Mouse (Mus musculus) hindbrain, embryonic 14.5 days (tissue): ENCODE results near the gene Slc35g3. TPM values are rescaled to one million over a fixed set of nuclear protein-coding genes. Genes with fewer than 3 reads are reported as not detected.

Source experiments
- ATAC-seq: fragments of 200-750 bp; cut with Nextera tagmentation; 2 replicates; pipeline ENCODE4 v1.8.0; 2017; ENCODE audit warnings: moderate number of reproducible peaks, mild to moderate bottlenecking, moderate TSS enrichment, moderate library complexity; ENCODE audit not compliant: low FRiP score
- DNase-seq: peaks from one replicate; pipeline ENCODE4 v3.0.0-alpha.2; 2015; ENCODE audit warnings: low spot score
- H3K27ac ChIP-seq: fragments of 300-500 bp; sonication (generic); 2 replicates; pipeline ENCODE4 v1.5.1; 2014; ENCODE audit warnings: mild to moderate bottlenecking, moderate library complexity
- H3K27me3 ChIP-seq: fragments of 300-500 bp; sonication (generic); 2 replicates; pipeline ENCODE4 v1.6.1; 2014; ENCODE audit warnings: mild to moderate bottlenecking, low read length, mixed read lengths; ENCODE audit not compliant: control insufficient read depth, insufficient read depth
- H3K36me3 ChIP-seq: fragments of 300-500 bp; sonication (generic); replicated peaks from 2 replicates; pipeline ENCODE4 v1.6.1; 2014; ENCODE audit not compliant: control insufficient read depth, insufficient read depth
- H3K4me1 ChIP-seq: fragments of 300-500 bp; sonication (generic); replicated peaks from 2 replicates; pipeline ENCODE4 v1.6.1; 2014; ENCODE audit warnings: antibody characterized with exemption, low read length, mixed read lengths; ENCODE audit not compliant: control insufficient read depth, insufficient read depth
- H3K4me2 ChIP-seq: fragments of 300-500 bp; sonication (generic); replicated peaks from 2 replicates; pipeline ENCODE4 v1.6.1; 2014; ENCODE audit warnings: mild to moderate bottlenecking, moderate library complexity
- H3K4me3 ChIP-seq: fragments of 300-500 bp; sonication (generic); replicated peaks from 2 replicates; pipeline ENCODE4 v1.5.1; 2014; ENCODE audit warnings: mild to moderate bottlenecking, low read length
- H3K9ac ChIP-seq: fragments of 300-500 bp; sonication (generic); 2 replicates; pipeline ENCODE4 v1.6.1; 2014
- H3K9me3 ChIP-seq: fragments of 300-500 bp; sonication (generic); 2 replicates; pipeline ENCODE4 v1.6.1; 2016; ENCODE audit warnings: low read length; ENCODE audit not compliant: control insufficient read depth
- WGBS: fragments of 180-500 bp; shearing (Covaris S2); extraction: QIAGEN DNeasy Blood & Tissue Kit; methylation state at CpG from one replicate; pipeline ENCODE4 v1.1.7; 2014; 5-methylcytosine and 5-hydroxymethylcytosine counted together
- polyA plus RNA-seq: library from polyadenylated mRNA; unstranded; fragments of >200 nt; fragmentation: Nextera tagmentation; extraction: Ambion mirVana; gene quantifications from 2 replicates; pipeline ENCODE4 v1.2.1, GENCODE M21; 2014

Slc35g3 gene
- polyA plus RNA-seq, 1 experiment from 2014 or later, result 0.39 TPM

DNA sequence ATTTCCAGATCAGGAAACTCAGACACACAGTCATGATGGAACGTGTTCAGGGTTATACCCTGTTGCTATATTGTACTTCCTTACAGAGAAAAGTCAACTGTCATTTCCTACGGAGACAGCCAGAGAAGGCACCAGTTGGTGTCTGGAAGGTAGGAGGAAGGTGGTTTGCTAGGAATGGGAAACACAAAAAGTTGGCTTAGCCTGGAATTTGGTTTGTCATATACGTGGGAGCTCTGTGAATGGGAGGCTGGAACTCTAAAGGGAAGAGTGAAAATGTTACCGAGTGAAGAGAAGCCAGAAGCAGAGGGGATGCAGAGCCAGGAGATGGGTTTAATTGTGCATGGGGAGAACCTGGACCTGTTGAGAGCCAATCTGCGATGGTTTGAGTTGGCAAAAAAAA, 29.7 kb upstream of the Slc35g3 start:
- DNase-seq (no peak), ATAC-seq (no peak)
- no peak overlapping the region for H3K9ac ChIP-seq
- peaks cover 8% of the 10 kb centered on the region for H3K27me3 ChIP-seq
- H3K4me1 ChIP-seq, result no peaks in the 10 kb centered on the region; the same call in 1 of the 2 replicates
- no peak overlapping the region for H3K4me2 ChIP-seq
- no peak overlapping the region for H3K4me3 ChIP-seq
- no peak overlapping the region for H3K27ac ChIP-seq
- WGBS, result 74% methylated on average over 5 of the region's 5 CpGs
- no peaks in the 10 kb centered on the region for H3K9me3 ChIP-seq
- H3K36me3 ChIP-seq, result no peaks in the 10 kb centered on the region

DNA sequence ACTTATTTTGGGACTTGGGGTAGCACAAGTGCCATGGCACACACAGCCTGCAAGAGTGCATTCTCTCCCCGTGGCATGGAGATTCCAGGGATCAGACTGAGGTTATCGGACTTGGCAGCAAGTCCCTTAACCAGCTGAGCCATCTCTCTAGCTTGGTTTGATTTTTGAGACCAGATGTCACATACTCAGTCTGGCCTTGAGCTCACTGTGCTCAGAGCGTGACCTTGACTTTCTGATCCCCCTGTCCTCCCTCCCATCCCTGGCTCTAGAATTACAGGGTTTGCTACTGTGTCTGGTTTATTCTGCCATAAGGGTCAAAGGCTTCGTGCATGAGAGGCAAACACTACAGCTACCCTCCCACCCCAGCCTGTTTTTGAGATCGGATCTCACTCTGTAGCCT, 27.7 kb upstream of the Slc35g3 start:
- Histone ChIP-seq H3K4me3 (no peak overlapping the region), H3K4me1 (no peaks in the 10 kb centered on the region), H3K4me2 (no peak overlapping the region), H3K9ac (no peak overlapping the region), H3K36me3 (no peaks in the 10 kb centered on the region), H3K27ac (no peak overlapping the region), H3K9me3 (no peaks in the 10 kb centered on the region), H3K27me3 (no peaks in the 10 kb centered on the region; the same call in 1 of the 2 replicates)
- ATAC-seq (no peak), DNase-seq (no peak)
- 70% methylated on average over 5 of the region's 5 CpGs for WGBS

DNA sequence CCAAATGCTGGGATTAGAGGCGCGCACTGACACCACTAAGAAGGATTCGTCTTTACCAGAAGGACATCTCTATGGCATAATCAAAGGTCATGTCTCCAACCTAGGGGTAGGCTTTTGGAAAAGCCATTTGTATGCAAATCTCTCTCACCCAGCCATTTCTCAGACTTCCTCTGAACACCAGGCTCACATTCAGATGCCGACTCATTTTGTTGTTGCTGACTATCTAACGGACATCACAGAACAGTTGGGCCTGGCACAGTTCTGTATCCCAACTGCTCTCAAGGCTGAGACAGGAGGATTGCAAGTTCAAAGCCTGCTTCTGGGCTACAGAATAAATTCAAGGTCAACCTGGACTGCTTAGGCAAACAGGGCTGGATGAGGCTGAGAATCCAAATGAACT, 25.5 kb upstream of the Slc35g3 start:
- H3K4me1 ChIP-seq, result no peaks in the 10 kb centered on the region
- no peaks in the 10 kb centered on the region for H3K36me3 ChIP-seq
- H3K9me3 ChIP-seq, result no peaks in the 10 kb centered on the region
- DNase-seq, result no peak
- ATAC-seq, result no peak
- no peak overlapping the region for H3K9ac ChIP-seq
- no peak overlapping the region for H3K4me3 ChIP-seq
- H3K27me3 ChIP-seq, result no peaks in the 10 kb centered on the region
- H3K4me2 ChIP-seq, result no peak overlapping the region
- H3K27ac ChIP-seq, result no peak overlapping the region
- WGBS, result 81% methylated on average over 5 of the region's 5 CpGs

DNA sequence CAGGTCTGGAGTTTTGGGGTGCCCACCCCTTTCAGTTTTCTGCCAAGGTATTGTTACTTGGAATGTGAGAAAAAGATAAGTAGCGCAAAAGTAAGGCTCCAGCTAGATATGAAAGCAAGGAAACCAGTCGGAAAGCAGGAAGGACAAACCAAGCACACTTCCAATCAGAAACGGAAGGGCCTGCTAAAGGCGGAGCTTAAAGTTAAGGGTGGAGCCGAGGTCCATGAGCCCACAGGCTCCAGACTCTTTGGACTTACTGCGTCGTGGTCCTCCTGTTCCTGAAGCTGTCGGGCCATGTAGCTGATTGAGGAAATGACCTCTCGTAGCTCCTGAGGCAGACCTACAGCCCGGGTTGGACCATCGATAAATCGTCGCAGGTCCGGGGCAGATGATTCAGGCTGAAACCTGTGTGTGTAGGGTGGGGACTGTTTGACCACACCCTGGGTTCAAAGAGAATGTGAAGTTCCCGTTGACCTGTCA, 23.1 kb upstream of the Slc35g3 start:
- DNase-seq, result no peak
- no peaks in the 10 kb centered on the region for H3K9me3 ChIP-seq
- H3K36me3 ChIP-seq, result no peaks in the 10 kb centered on the region
- H3K9ac ChIP-seq, result no peak overlapping the region
- 52% methylated on average over 15 of the region's 15 CpGs for WGBS
- H3K4me3 ChIP-seq, result no peak overlapping the region
- H3K27ac ChIP-seq, result no peak overlapping the region
- H3K4me1 ChIP-seq, result no peaks in the 10 kb centered on the region
- no peak overlapping the region; the same call in 1 of the 2 replicates for H3K4me2 ChIP-seq
- H3K27me3 ChIP-seq, result no peaks in the 10 kb centered on the region
- no peak for ATAC-seq

DNA sequence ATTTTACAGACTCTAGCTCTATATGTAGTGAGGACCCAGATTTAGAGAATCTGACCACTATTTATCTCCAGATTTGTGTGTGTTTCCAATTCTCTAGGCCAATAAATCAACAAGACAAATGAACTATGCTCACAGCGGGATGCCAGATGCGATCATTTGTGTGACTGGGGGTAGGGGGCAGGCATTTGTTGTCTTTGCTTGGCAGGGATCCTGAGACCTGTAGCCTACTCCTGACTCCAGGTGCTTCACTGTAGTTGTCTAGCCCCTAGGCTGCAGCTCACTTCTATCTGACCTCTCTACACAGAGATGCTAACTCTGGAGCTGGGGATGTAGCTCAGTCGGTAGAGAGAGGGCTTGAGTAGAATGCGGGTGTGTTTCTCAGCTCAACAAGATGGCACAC, 20.1 kb upstream of the Slc35g3 start:
- Histone ChIP-seq H3K9ac (no peak overlapping the region), H3K27ac (no peak overlapping the region), H3K4me2 (no peak overlapping the region), H3K9me3 (no peaks in the 10 kb centered on the region), H3K36me3 (peaks cover 8% of the 10 kb centered on the region; the same call in 1 of the 2 replicates), H3K27me3 (no peaks in the 10 kb centered on the region), H3K4me3 (no peak overlapping the region), H3K4me1 (no peaks in the 10 kb centered on the region)
- DNase-seq (no peak), ATAC-seq (no peak)
- WGBS, result 31% methylated on average over 4 of the region's 4 CpGs

DNA sequence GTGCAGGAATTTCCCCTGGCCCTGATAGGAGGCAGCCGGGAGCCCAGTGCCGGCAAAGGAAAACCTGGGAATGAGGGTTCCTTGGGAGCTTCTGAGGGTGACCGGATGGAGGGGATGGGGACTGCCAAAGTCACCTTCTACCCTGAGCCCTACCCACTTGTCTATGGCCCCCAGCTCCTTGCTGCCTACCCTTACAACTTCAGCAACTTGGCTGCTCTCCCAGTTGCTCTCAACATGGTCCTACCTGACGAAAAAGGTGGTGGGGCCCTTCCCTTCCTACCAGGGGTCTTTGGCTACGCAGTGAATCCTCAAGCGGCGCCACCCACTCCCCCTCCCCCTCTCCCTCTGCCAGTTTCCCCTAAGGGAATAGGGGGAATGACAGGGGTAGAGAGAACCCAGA, 17.2 kb upstream of the Slc35g3 start:
- no peak overlapping the region for H3K4me3 ChIP-seq
- H3K27ac ChIP-seq, result no peak overlapping the region
- no peak overlapping the region for H3K4me2 ChIP-seq
- 41% methylated on average over 7 of the region's 7 CpGs for WGBS
- DNase-seq (no peak), ATAC-seq (no peak)
- no peaks in the 10 kb centered on the region for H3K4me1 ChIP-seq
- no peak overlapping the region for H3K9ac ChIP-seq
- no peaks in the 10 kb centered on the region for H3K27me3 ChIP-seq
- H3K9me3 ChIP-seq, result no peaks in the 10 kb centered on the region
- H3K36me3 ChIP-seq, result peaks cover 20% of the 10 kb centered on the region; the same call in 1 of the 2 replicates

DNA sequence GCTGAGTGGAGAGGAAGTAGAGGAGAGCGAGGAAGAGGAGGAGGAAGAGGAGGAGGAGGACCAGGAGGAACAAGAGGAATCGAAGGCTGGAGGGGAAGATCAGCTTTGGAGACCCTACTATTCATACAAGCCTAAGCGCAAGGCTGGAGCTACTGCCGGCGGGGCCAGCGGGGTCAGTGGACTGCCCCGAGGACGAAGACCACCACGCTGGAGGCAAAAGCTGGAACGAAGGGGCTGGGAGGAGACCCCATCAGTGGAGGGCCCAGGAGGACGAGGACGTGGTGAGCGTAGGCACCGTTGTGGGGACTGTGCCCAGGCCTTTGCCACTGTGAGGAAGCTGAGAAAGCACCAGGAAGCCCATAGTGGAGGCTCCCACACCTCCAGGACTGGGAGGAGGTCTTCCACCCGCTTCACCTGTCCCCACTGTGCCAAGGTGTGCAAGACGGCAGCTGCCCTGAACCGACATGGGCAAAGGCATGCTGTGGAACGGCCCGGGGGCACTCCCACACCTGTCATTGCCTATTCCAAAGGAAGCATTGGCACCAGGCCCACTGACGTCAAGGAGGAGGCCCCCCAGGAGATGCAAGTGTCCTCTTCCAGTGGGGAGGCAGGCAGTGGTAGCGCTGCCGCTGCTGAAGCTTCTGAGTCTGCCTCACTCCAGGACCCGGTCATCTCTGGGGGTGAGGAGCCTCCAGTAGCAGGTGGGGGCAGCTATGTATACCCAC, 16.7 kb upstream of the Slc35g3 start:
- Histone ChIP-seq H3K4me3 (no peak overlapping the region), H3K4me2 (no peak overlapping the region), H3K36me3 (peaks cover 20% of the 10 kb centered on the region; the same call in 1 of the 2 replicates), H3K4me1 (no peaks in the 10 kb centered on the region), H3K27ac (no peak overlapping the region), H3K27me3 (no peaks in the 10 kb centered on the region), H3K9ac (no peak overlapping the region), H3K9me3 (no peaks in the 10 kb centered on the region)
- ATAC-seq, result no peak
- no peak for DNase-seq
- 66% methylated on average over 23 of the region's 23 CpGs for WGBS

DNA sequence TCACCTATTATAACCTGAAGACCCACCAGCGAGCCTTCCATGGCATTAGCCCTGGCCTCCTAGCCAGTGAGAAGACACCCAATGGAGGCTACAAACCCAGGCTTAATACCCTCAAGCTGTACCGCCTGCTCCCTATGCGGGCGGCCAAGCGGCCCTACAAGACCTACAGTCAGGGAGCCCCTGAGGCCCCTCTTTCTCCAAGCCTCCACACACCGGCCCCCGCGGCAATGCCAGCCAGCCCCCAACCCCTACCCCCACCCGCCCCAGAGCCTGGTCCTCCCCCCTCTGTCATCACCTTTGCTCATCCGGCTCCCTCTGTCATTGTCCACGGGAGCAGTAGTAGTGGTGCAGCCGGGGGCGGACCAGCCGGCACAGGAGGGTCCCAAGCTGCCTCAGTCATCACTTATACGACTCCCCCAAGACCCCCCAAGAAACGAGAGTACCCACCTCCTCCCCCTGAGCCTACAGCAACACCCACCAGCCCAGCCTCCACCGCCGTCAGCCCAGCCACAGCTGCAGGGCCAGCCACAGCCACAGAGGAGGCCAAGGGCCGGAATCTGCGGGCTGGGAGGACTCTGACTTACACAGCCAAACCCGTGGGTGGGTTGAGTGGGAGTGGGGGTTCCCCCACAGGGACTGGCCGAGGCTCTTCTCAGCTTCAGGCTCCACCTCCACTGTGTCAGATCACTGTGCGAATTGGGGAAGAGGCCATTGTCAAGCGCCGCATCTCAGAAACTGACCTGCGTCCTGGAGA, 15.9 kb upstream of the Slc35g3 start:
- Histone ChIP-seq H3K9me3 (no peaks in the 10 kb centered on the region), H3K4me3 (no peak overlapping the region), H3K27me3 (no peaks in the 10 kb centered on the region), H3K27ac (no peak overlapping the region), H3K4me2 (no peak overlapping the region), H3K4me1 (no peaks in the 10 kb centered on the region), H3K9ac (no peak overlapping the region), H3K36me3 (peaks cover 20% of the 10 kb centered on the region; the same call in 1 of the 2 replicates)
- WGBS, result 60% methylated on average over 26 of the region's 26 CpGs
- ATAC-seq, result no peak
- DNase-seq, result no peak

DNA sequence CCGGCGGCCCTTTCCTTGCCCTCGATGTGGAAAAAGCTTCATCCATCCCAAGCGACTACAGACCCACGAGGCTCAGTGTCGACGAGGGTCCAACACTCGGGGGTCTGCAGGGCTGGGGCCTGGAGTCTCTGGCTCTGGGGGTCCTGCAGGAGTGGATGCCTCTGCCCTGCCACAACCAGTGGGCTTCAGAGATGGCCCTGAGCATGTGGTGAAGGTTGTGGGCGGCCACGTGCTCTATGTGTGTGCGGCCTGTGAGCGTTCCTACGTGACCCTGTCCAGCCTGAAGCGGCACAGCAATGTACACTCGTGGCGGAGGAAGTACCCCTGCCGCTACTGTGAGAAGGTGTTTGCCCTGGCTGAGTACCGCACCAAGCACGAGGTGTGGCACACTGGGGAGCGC, 14.7 kb upstream of the Slc35g3 start:
- Histone ChIP-seq H3K27me3 (no peaks in the 10 kb centered on the region), H3K9ac (no peak overlapping the region), H3K4me1 (no peaks in the 10 kb centered on the region), H3K4me3 (no peak overlapping the region), H3K27ac (no peak overlapping the region), H3K36me3 (peaks cover 20% of the 10 kb centered on the region; the same call in 1 of the 2 replicates), H3K4me2 (no peak overlapping the region), H3K9me3 (no peaks in the 10 kb centered on the region)
- ATAC-seq, result 0 out of 2 replicates have a peak, but pooled peaks have one; percentile 11
- WGBS, result 85% methylated on average over 20 of the region's 20 CpGs
- DNase-seq, result no peak
